8 mouse cellular contexts compared by ENCODE assay signal in the genomic region with DNA sequence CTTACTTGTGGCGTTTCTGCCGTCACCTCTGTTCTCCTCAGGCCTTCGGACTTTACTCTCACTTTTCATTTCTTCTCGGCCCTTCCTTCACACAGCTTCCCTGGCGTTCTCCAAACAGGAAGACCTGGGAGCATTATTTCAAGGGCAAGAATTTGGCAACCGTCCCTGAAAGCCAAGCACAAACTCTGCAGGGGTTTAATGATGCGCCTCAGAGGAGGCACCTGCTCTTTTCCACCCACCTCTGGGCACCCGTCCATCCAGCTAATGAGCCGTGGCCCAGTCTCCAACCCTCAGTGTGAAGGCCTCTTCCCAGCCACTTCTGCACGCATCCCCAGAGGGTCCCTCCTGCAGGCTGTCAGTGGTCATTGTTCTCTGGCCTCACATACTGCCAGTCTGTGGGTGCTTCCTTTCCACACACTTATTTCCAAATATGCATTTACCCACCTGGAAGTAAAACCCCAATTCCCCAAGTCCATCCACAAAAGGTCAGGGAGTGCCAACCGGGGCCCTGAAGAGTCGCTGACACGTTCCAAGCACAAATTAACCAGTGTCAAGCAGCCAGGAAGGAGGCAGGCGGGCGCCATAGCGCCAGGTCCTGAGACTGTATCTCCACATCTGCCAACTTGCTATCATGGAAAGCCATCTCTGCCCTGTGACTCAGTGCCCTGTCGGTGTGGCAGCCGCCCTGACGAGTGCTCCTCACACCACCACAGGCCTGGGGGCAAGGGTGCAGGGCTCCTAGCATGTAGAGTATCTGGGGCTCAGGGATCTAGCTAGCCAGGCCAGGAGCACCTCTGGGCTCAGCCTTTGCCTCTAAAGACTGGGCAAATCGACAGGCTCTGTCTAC. TPM values are rescaled to one million over a fixed set of nuclear protein-coding genes. Genes with fewer than 3 reads are reported as not detected.
DNase-seq lines count a peak whose midpoint lies in the region; ATAC-seq and TF ChIP-seq lines count a peak whose summit lies in the region.

No protein-coding gene starts in this region.

- no peak for TF ChIP-seq CTCF in embryonic fibroblast, embryonic 13.5 days (IDR thresholded peaks at IDR 0.05; ENCODE audit: borderline replicate concordance, insufficient read depth, low read length)
- TF ChIP-seq CTCF in left cerebral cortex, adult 2 months (IDR thresholded peaks at IDR 0.05): no peak

- TF ChIP-seq POLR2A in embryonic fibroblast, embryonic 13.5 days (IDR thresholded peaks at IDR 0.05; ENCODE audit: low read depth, low read length): no peak

- no peak overlapping the region for H3K9ac ChIP-seq in liver, embryonic 15.5 days
- no peak overlapping the region for H3K9ac ChIP-seq in forebrain, embryonic 12.5 days

- peak overlapping the region; percentile 70 for H3K27ac ChIP-seq in embryonic fibroblast, embryonic 13.5 days (ENCODE audit: insufficient read depth, low read length)
- peak overlapping the region; percentile 77 for H3K27ac ChIP-seq in liver, embryonic 15.5 days (replicated peaks)
- no peak overlapping the region for H3K27ac ChIP-seq in left cerebral cortex, adult 2 months
- no peak overlapping the region for H3K27ac ChIP-seq in forebrain, embryonic 12.5 days

- no peaks in the 10 kb centered on the region for H3K36me3 ChIP-seq in liver, embryonic 15.5 days (replicated peaks)
- H3K36me3 ChIP-seq in forebrain, embryonic 12.5 days (replicated peaks): no peaks in the 10 kb centered on the region

- 62% methylated on average over 20 of the region's 20 CpGs for WGBS in liver, embryonic 15.5 days (ENCODE audit: insufficient replicate concordance)
- WGBS in forebrain, embryonic 12.5 days: 79% methylated on average over 20 of the region's 20 CpGs

- no peaks in the 10 kb centered on the region for H3K27me3 ChIP-seq in liver, embryonic 15.5 days
- peaks cover 2% of the 10 kb centered on the region; the same call in 1 of the 2 replicates for H3K27me3 ChIP-seq in forebrain, embryonic 12.5 days

- intact Hi-C loops in left cerebral cortex, adult 2 months (cut with DNase I): loop anchor here (5.0 kb wide), 2 partner anchors 144 to 189 kb away; a partner anchor contains a TSS

- H3K4me3 ChIP-seq in embryonic fibroblast, embryonic 13.5 days (ENCODE audit: insufficient read depth, low read length): no peak overlapping the region
- H3K4me3 ChIP-seq in liver, embryonic 15.5 days (replicated peaks): no peak overlapping the region
- H3K4me3 ChIP-seq in left cerebral cortex, adult 2 months: no peak overlapping the region
- no peak overlapping the region for H3K4me3 ChIP-seq in forebrain, embryonic 12.5 days (replicated peaks)

- no peak for ATAC-seq in liver, embryonic 15.5 days (ENCODE audit: insufficient read depth)
- ATAC-seq in forebrain, embryonic 12.5 days (ENCODE audit: low FRiP score): no peak

- DNase-seq in heart, adult 11 months: peak; percentile 94
- no peak for DNase-seq in heart, adult 18-20 months
- peak; percentile 77 for DNase-seq in NIH3T3 (ENCODE audit: low read depth)
- DNase-seq in left cerebral cortex, adult 2 months (ENCODE audit: extremely low spot score in 1 of 2, low spot score in 2 of 2): no peak
- DNase-seq in c-Kit-positive CD71-positive TER-119-positive erythroid progenitor cells, embryonic 14.5 days (ENCODE audit: low spot score): no peak

- peaks cover 7% of the 10 kb centered on the region for H3K4me1 ChIP-seq in embryonic fibroblast, embryonic 13.5 days (ENCODE audit: control insufficient read depth, insufficient read depth, low read length)
- H3K4me1 ChIP-seq in liver, embryonic 15.5 days (replicated peaks): peaks cover 12% of the 10 kb centered on the region
- peaks cover 17% of the 10 kb centered on the region for H3K4me1 ChIP-seq in forebrain, embryonic 12.5 days

- no peak overlapping the region for H3K4me2 ChIP-seq in liver, embryonic 15.5 days
- H3K4me2 ChIP-seq in forebrain, embryonic 12.5 days: no peak overlapping the region

- no peaks in the 10 kb centered on the region for H3K9me3 ChIP-seq in liver, embryonic 15.5 days (replicated peaks)
- H3K9me3 ChIP-seq in forebrain, embryonic 12.5 days: no peaks in the 10 kb centered on the region

RNA-seq across cellular contexts. Expression of a gene that starts 56.0 kb away (rescaled TPM):
- not detected for total RNA-seq in heart, adult 18-20 months (2021)
- polyA plus RNA-seq in embryonic fibroblast, embryonic 13.5 days (2011; ENCODE audit: insufficient read length, low read depth, missing spikeins): 0.16 and 0.17 TPM in 2 replicates
- not detected in 2 replicates for polyA plus RNA-seq in liver, embryonic 15.5 days (2015; fragmentation: Nextera tagmentation; extraction: Ambion mirVana)
- total RNA-seq in left cerebral cortex, adult 2 months (2021): 10 to 100 TPM; 44.4 to 49.0 TPM
- polyA plus RNA-seq in forebrain, embryonic 12.5 days (2016; fragmentation: Nextera tagmentation; extraction: Ambion mirVana): 7.3 and 9.5 TPM in 2 replicates

Comparison
In these comparisons a context has a peak if more than half of its experiments do, and no peak if none do; other contexts are left out.
1. DNase-seq: peak in heart, adult 11 months (single experiment) and NIH3T3 (single experiment); none in heart, adult 18-20 months (0 of 2), left cerebral cortex, adult 2 months (0 of 2) and c-Kit-positive CD71-positive TER-119-positive erythroid progenitor cells, embryonic 14.5 days (single experiment).
2. H3K27ac ChIP-seq: peak in embryonic fibroblast, embryonic 13.5 days (single experiment) and liver, embryonic 15.5 days (single experiment); none in left cerebral cortex, adult 2 months (single experiment) and forebrain, embryonic 12.5 days (single experiment).